Mouse (Mus musculus) heart, embryonic 13.5 days (tissue): ENCODE results near the gene D3Ertd254e. TPM values are rescaled to one million over a fixed set of nuclear protein-coding genes. Genes with fewer than 3 reads are reported as not detected.

Experiments used
- polyA plus RNA-seq: library from polyadenylated mRNA; unstranded; fragments of >200 nt; fragmentation: Nextera tagmentation; extraction: Ambion mirVana; gene quantifications from 2 replicates; pipeline ENCODE4 v1.2.1, GENCODE M21; 2015

D3Ertd254e gene
- polyA plus RNA-seq, 1 experiment from 2014 or later = 4.1 TPM

Other genes with a start within 250 kb of the D3Ertd254e start
- 69.9 and 75.0 TPM in 2 replicates for gene Dcun1d1, start 213.6 kb upstream of the D3Ertd254e start, polyA plus RNA-seq
- gene Mccc1, start 150.3 kb upstream of the D3Ertd254e start, polyA plus RNA-seq = 47.5 and 53.0 TPM in 2 replicates
- gene Ccdc144b, start 97.5 kb upstream of the D3Ertd254e start, polyA plus RNA-seq = 0.07 TPM in 1 of 2 replicates, not detected in the other
- 70.7 and 74.0 TPM in 2 replicates for gene Acad9, start 85.0 kb upstream of the D3Ertd254e start, polyA plus RNA-seq
- 0.08 TPM in 1 of 2 replicates, not detected in the other for gene Qrfpr, start 71.3 kb downstream of the D3Ertd254e start, polyA plus RNA-seq